Mouse (Mus musculus): Measurements from ENCODE around the gene A830005F24Rik. TPM values are rescaled to one million over a fixed set of nuclear protein-coding genes. Genes with fewer than 3 reads are reported as not detected.
A peak's percentile ranks its signal among the peaks of the same experiment; 100 is the strongest.

A830005F24Rik gene
- polyA plus RNA-seq (2014; fragmentation: Nextera tagmentation; extraction: Ambion mirVana) = 0.83 and 1.8 TPM in 2 replicates

DNA sequence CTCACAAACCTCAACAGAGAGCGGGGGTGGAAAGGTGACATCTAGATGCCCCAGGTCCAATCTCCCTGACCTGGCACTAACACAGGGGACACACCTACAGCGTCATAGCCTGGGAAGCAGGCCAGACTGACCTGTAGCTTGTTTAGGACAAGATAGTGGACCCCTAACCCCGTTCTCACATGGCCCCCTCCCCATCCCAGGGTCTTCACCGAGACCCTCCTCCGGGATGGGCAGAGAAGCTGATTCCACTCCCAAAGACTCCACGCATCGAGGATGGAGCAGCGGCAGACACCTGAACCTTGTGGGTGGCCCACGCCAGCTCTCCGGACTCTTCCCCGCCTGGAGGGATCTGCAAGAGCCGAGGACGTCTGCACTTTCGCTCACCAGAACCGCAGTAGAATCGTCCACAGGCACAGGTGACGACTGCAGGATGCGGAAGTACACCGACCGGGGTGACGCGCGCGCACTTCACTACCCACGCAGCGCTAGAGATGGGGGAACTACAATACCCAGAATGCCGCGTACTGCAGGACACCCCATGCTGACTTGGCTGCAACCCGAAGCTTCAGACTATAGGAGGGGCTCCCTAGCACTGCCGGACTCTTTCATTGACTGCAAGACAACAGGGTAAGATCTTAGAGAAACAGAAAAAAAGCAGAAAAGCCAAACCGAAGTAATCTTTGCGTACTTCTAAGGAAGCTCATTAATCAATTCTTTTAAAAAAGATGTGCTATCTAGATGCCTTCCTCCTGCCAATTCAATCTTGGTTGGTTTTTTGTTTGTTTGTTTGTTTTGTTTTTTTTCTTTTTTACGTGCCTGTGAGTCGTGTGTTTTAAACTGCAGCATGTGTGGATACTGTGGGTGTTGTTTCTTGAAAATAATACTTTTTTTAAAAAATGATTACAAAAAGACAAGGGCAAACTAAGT is at the start of gene A830005F24Rik, which contains the start of gene Zfp169:
A830005F24Rik (plus strand) TSS at position 568 of the 927 bp plus-strand sequence.
Zfp169 (minus strand) TSS at position 449 of the 927 bp plus-strand sequence.
- H3K27me3 ChIP-seq (ENCODE audit: insufficient read depth, low read length) = no peaks in the 10 kb centered on the region
- H3K9ac ChIP-seq = peak within 1 kb of the TSS; percentile 76
- ATAC-seq (ENCODE audit: insufficient read depth) (peak; percentile 100), DNase-seq (peak; percentile 91)
- H3K4me2 ChIP-seq = peak within 1 kb of the TSS; percentile 69
- no peak for TF ChIP-seq CTCF (IDR thresholded peaks at IDR 0.05; ENCODE audit: low read depth)
- H3K9me3 ChIP-seq (ENCODE audit: low read depth, low read length) = no peaks in the 10 kb centered on the region
- no peak within 1 kb of the TSS for H3K27ac ChIP-seq (ENCODE audit: low read depth)
- no peaks in the 10 kb centered on the region for H3K36me3 ChIP-seq (ENCODE audit: insufficient read depth)
- 1% methylated on average over 34 of the region's 34 CpGs for WGBS
- no peaks in the 10 kb centered on the region for H3K4me1 ChIP-seq (ENCODE audit: insufficient read depth)
- H3K4me3 ChIP-seq (ENCODE audit: low read depth, low read length) = peak within 1 kb of the TSS; percentile 65

DNA sequence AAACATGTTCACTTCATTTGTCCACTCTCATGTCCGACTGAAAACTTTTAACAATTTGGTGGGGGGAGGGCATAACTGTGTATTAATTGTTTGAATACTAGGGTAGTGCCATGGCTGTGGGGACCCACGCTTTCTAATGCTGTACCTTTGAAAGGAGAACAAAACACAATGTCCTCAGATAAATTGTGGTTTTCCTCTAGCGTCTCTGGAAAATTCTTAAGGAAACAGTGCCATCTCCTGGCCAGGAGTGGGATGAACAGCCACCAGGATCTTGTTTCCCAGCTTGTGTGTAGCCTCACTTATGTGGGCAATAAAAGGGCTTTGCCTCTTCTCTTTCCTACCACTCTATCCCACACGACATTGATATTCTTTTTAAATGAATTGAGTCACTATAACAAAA is 49.2 kb upstream of the A830005F24Rik start:
- peak; percentile 91 for DNase-seq
- peak; percentile 84 for TF ChIP-seq CTCF (IDR thresholded peaks at IDR 0.05; ENCODE audit: low read depth)
- no peaks in the 10 kb centered on the region for H3K36me3 ChIP-seq (ENCODE audit: insufficient read depth)
- H3K4me3 ChIP-seq (ENCODE audit: low read depth, low read length) = no peak overlapping the region
- no peaks in the 10 kb centered on the region for H3K9me3 ChIP-seq (ENCODE audit: low read depth, low read length)
- H3K4me2 ChIP-seq = no peak overlapping the region
- H3K9ac ChIP-seq = no peak overlapping the region
- no peak overlapping the region for H3K27ac ChIP-seq (ENCODE audit: low read depth)
- WGBS = 10% methylated on average over 4 of the region's 4 CpGs
- no peaks in the 10 kb centered on the region for H3K27me3 ChIP-seq (ENCODE audit: insufficient read depth, low read length)
- ATAC-seq (ENCODE audit: insufficient read depth) = no peak
- no peaks in the 10 kb centered on the region for H3K4me1 ChIP-seq (ENCODE audit: insufficient read depth)

GRCm38 (mm10) chr13:48466186-48466585 is 47.2 kb upstream of the A830005F24Rik start:
- Histone ChIP-seq H3K27ac (ENCODE audit: low read depth) (no peak overlapping the region), H3K9ac (no peak overlapping the region), H3K27me3 (ENCODE audit: insufficient read depth, low read length) (no peaks in the 10 kb centered on the region), H3K4me3 (ENCODE audit: low read depth, low read length) (no peak overlapping the region), H3K36me3 (ENCODE audit: insufficient read depth) (no peaks in the 10 kb centered on the region), H3K4me2 (no peak overlapping the region), H3K4me1 (ENCODE audit: insufficient read depth) (no peaks in the 10 kb centered on the region), H3K9me3 (ENCODE audit: low read depth, low read length) (no peaks in the 10 kb centered on the region)
- 44% methylated on average over 10 of the region's 10 CpGs for WGBS
- no peak for ATAC-seq (ENCODE audit: insufficient read depth)
- DNase-seq = no peak
- no peak for TF ChIP-seq CTCF (IDR thresholded peaks at IDR 0.05; ENCODE audit: low read depth)

- no peaks in the 10 kb centered on the region for H3K36me3 ChIP-seq (ENCODE audit: insufficient read depth)
- H3K4me3 ChIP-seq (ENCODE audit: low read depth, low read length) = no peak overlapping the region
- no peaks in the 10 kb centered on the region for H3K27me3 ChIP-seq (ENCODE audit: insufficient read depth, low read length)
- H3K4me2 ChIP-seq = no peak overlapping the region
- no peaks in the 10 kb centered on the region for H3K9me3 ChIP-seq (ENCODE audit: low read depth, low read length)
- H3K9ac ChIP-seq = no peak overlapping the region
- no peak overlapping the region for H3K27ac ChIP-seq (ENCODE audit: low read depth)
- no peaks in the 10 kb centered on the region for H3K4me1 ChIP-seq (ENCODE audit: insufficient read depth)
- WGBS = 55% methylated on average over 15 of the region's 15 CpGs
- no peak for DNase-seq
- no peak for TF ChIP-seq CTCF (IDR thresholded peaks at IDR 0.05; ENCODE audit: low read depth)
- ATAC-seq (ENCODE audit: insufficient read depth) = no peak
Measured at GRCm38 (mm10) chr13:48468656-48469180, 44.7 kb upstream of the A830005F24Rik start.

DNA sequence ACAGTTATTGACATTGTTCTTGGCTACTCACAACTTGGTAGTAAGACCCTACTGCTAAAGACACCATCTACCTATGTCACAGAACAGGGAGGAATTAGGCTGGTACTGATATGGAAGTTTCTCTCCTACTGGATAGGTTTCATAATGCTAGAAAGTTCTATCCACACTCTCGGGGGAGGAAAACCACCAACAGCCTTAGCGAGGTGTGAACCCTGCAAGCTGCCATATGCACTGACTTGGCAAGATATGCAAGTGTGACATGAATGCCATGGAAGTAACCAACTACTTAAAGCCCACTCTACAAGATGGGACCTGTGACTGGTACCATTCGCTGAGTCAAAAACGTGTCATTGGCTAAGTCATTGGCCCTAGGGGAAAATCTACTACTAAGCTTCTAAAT is 29.8 kb upstream of the A830005F24Rik start:
- TF ChIP-seq CTCF (IDR thresholded peaks at IDR 0.05; ENCODE audit: low read depth) = no peak
- Histone ChIP-seq H3K4me1 (ENCODE audit: insufficient read depth) (no peaks in the 10 kb centered on the region), H3K4me2 (no peak overlapping the region), H3K9me3 (ENCODE audit: low read depth, low read length) (no peaks in the 10 kb centered on the region), H3K36me3 (ENCODE audit: insufficient read depth) (0 out of 2 replicates have a peak, but pooled peaks cover 7% of the 10 kb centered on the region), H3K27me3 (ENCODE audit: insufficient read depth, low read length) (no peaks in the 10 kb centered on the region), H3K4me3 (ENCODE audit: low read depth, low read length) (no peak overlapping the region), H3K27ac (ENCODE audit: low read depth) (no peak overlapping the region), H3K9ac (no peak overlapping the region)
- ATAC-seq (ENCODE audit: insufficient read depth) = no peak
- 84% methylated on average over 4 of the region's 4 CpGs for WGBS
- DNase-seq = no peak

GRCm38 (mm10) chr13:48490396-48491182 is 22.8 kb upstream of the A830005F24Rik start:
- peaks cover 34% of the 10 kb centered on the region for H3K36me3 ChIP-seq (ENCODE audit: insufficient read depth)
- peaks cover 3% of the 10 kb centered on the region; the same call in 1 of the 2 replicates for H3K9me3 ChIP-seq (ENCODE audit: low read depth, low read length)
- H3K9ac ChIP-seq = no peak overlapping the region
- no peaks in the 10 kb centered on the region for H3K27me3 ChIP-seq (ENCODE audit: insufficient read depth, low read length)
- WGBS = 83% methylated on average over 35 of the region's 35 CpGs
- H3K4me3 ChIP-seq (ENCODE audit: low read depth, low read length) = no peak overlapping the region
- ATAC-seq (ENCODE audit: insufficient read depth) (no peak), DNase-seq (no peak)
- no peaks in the 10 kb centered on the region for H3K4me1 ChIP-seq (ENCODE audit: insufficient read depth)
- no peak for TF ChIP-seq CTCF (IDR thresholded peaks at IDR 0.05; ENCODE audit: low read depth)
- no peak overlapping the region for H3K27ac ChIP-seq (ENCODE audit: low read depth)
- H3K4me2 ChIP-seq = no peak overlapping the region

Data from lung, embryonic 14.5 days (tissue).